Mouse (Mus musculus): ENCODE data around the gene Hyal1.
"Not testable (repeated sequence)": the region's sequence is repeated elsewhere in the genome, so short reads cannot be mapped to it uniquely, and the experiment has no call there.

Gene Hyal1

GRCm38 (mm10) chr9:107550491-107551116 lies 26.1 kb upstream of the Hyal1 start:
- DNase-seq (ENCODE audit: low spot score): no peak

GRCm38 (mm10) chr9:107551117-107551889 lies 25.4 kb upstream of the Hyal1 start, which contains the start of gene Rassf1:
Rassf1 (plus strand) TSS chr9:107551555.
- no peak for DNase-seq (ENCODE audit: low spot score)

GRCm38 (mm10) chr9:107551890-107552355 lies 24.8 kb upstream of the Hyal1 start:
- DNase-seq (ENCODE audit: low spot score): no peak

- no peak for DNase-seq (ENCODE audit: low spot score)
Measured at GRCm38 (mm10) chr9:107552690-107553393, 23.9 kb upstream of the Hyal1 start.

DNA sequence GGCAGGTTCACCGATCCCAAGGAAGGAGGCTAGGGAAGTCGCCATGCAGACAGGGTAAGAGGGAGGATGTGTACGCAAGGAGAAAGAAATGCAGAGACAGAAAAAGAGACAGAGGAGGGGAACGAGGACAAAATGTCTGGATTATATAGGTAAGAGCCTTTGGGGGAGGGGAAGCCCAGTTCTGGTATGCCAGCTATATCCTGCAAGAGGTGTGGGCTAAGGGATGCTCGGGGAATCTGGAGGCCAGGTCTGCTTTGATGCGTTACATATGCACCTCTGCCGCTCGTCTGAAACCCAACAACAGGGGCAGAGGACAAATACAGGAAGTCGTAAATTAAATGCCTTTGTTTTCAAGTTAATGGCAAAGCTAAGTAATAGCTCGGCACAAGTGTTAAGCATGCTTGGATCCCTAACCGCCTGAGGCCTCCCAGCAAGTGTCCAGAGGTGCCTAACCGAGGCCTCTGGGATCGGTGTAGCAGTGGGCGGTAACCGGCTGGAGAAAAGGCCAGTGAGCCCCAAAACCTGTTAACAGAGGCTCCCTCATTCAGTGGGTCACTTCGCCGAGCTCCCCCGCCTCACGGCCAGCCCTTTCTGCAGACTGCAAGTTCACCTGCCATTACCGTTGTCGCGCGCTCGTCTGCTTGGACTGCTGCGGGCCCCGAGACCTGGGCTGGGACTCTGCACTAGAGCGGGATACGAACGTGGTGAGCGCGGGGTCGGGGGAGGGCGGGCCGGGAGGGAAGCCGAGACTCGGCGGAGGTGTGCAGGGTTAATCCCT lies 23.0 kb upstream of the Hyal1 start:
- DNase-seq (ENCODE audit: low spot score): no peak

GRCm38 (mm10) chr9:107554319-107554825 lies 22.4 kb upstream of the Hyal1 start:
- peak; percentile 75 for DNase-seq (ENCODE audit: low spot score)

DNA sequence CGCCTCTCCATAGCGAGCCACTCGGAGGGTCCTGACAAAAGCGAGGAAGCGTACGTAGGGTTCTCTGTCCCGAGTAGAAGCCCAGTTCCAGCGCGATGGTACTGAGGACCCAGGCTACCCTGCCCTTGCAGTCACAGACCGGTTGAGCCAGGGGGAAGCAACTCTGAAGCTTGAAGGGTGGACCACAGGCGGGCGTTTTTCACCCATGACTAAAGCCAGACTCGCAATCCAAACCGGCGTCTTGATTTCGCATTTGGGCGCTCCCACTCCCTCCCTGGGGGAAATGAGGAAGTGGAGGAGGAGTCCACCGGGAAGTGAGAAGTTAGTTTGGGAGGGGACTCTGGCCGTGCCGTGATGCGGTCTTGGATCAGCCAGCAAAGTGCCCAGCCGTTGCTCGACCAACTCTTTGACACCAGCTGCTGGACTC lies 21.7 kb upstream of the Hyal1 start:
- DNase-seq (ENCODE audit: low spot score): no peak

DNA sequence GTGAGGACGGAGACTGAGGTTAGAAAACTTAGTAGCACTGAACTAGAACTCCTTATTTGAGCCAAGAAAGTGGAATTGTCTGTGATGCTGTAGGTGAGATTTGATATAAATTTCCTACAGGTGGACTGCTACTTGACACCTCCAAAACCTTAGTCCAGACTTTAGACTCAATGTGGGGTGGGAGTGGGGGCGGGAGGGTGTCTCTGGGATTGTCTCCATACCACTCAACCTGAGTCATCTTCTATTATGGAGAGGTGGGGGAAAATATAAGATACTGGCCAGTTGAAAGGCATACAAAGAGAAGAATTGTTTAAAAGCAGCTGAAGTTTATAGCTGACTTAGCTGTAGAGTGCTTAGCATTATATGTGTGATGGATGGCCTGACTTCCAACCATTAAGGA lies 21.0 kb upstream of the Hyal1 start:
- no peak for DNase-seq (ENCODE audit: low spot score)

- no peak for DNase-seq (ENCODE audit: low spot score)
Measured at GRCm38 (mm10) chr9:107556346-107556745, 20.4 kb upstream of the Hyal1 start.

- peak; percentile 75 for DNase-seq (ENCODE audit: low spot score)
Measured at GRCm38 (mm10) chr9:107563029-107563581, 13.6 kb upstream of the Hyal1 start, which contains the start of gene Tusc2. Tusc2 (plus strand) TSS chr9:107563255.

- DNase-seq (ENCODE audit: low spot score): not testable (repeated sequence)
Measured at GRCm38 (mm10) chr9:107565556-107565955, 11.2 kb upstream of the Hyal1 start.

GRCm38 (mm10) chr9:107566041-107566709 lies 10.6 kb upstream of the Hyal1 start:
- DNase-seq (ENCODE audit: low spot score): no peak

- no peak for DNase-seq (ENCODE audit: low spot score)
Measured at GRCm38 (mm10) chr9:107566855-107567254, 9.9 kb upstream of the Hyal1 start.

GRCm38 (mm10) chr9:107567702-107568319 lies 8.9 kb upstream of the Hyal1 start, which contains the start of gene Hyal2:
Hyal2 (plus strand) TSS chr9:107567945.
- no peak for DNase-seq (ENCODE audit: low spot score)

DNA sequence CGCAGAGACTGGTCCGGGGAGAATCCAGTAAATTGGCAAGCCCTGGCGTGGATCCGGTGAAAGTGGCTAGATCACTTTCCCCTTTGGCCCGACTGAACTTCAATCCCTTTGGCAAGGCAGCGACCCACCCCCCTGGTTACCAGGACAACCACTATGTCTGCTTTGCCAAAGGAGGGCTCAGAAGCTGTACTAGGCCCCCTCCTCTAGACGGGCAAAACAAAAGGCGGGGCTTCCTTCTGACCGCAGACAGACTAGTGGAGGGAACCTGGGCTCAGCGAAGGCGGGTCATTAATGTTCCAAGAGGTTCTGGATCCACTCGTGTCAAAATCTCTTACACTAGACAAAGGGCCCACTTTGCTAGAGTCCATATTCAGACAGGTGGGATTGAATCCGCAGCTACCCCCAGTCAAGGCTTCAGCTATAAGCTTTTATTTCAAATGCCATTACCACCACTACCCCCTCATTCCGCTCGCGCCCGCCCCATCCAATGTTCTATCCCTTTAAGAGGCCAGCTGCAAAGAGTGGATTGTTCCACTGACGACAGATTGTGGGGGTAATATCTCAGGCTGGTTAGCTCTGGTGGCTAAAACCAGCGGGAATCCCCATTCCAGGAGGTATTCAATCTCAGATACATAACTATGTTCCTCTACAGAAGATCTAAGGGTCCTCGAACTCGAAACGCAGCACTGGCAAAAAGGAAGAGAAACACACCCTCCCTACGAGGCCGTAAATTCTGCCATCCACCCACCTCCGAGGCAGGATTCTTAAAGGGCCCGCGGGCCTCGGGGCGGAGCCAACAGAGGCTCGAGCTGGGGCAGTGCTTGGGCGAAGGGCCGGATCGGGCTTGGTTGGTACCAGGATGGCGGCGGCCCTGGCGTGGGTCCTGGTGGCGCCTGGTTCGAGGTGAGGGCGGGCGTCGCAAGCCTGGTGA lies 8.1 kb upstream of the Hyal1 start:
- DNase-seq (ENCODE audit: low spot score): no peak

DNA sequence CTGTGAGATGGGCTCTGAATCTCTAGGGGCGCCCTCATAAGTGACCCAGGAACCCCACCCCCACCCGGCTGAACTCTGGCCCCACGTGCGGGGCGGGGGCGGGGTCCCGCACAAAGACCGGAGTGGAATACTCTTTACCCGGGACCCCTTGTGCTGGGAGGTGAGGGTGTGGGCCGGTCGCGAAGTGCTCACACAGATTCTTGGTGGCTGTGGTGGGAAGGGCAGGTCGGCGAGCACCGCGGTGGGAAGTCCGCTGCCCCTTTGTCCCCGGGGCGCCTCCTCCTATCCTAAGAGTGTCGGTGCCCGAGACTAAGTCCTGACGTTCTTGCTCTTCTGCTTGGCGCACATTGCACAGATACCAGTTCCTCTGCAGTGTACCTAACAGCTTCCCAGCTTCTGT lies 7.5 kb upstream of the Hyal1 start:
- no peak for DNase-seq (ENCODE audit: low spot score)

DNA sequence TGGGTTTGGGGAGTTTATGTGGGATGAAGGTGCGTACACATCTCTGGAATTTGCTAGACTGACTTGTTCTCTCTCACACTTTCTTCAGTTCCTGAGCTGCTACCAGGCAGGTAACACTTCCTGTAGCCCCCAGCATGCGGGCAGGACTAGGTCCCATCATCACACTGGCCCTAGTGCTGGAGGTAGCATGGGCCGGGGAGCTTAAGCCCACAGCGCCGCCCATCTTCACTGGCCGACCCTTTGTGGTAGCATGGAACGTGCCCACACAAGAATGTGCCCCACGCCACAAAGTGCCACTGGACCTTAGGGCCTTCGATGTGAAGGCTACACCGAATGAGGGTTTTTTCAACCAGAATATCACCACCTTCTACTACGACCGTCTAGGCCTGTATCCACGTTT lies 6.7 kb upstream of the Hyal1 start:
- no peak for DNase-seq (ENCODE audit: low spot score)

DNA sequence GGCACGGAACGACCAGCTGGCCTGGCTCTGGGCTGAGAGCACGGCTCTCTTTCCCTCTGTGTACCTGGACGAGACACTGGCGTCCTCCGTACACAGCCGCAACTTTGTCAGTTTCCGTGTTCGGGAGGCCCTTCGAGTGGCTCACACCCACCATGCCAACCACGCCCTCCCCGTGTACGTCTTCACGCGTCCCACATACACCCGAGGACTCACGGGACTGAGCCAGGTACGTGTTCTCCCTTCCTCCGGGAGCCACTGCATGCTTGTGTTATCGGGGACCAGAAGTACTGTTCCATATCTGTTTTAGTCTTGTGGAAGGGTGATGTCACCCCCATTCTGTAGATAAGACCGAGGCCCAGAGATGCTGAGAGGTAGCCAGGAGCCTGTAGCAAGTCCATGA lies 5.9 kb upstream of the Hyal1 start:
- DNase-seq (ENCODE audit: low spot score): no peak
